Mouse (Mus musculus) erythroblast, embryonic 14.5 days (primary cell): ENCODE measurements at regions not wholly inside any gene's neighbourhood (a gene's known extent, or its start where the extent isn't known, plus 50 kb on each side); places are given as distances from the start of the nearest gene placed in this dataset.

Source experiments
- GATA1 ChIP-seq: IDR thresholded peaks from 2 replicates; pipeline ENCODE4 v1.6.1; 2012; ENCODE audit warnings: low read length, inconsistent platforms, mixed read lengths
- TAL1 ChIP-seq: IDR thresholded peaks from 3 replicates; pipeline ENCODE4 v1.6.1; 2012; ENCODE audit warnings: low read length, inconsistent platforms, mixed read lengths

GRCm38 (mm10) chr4:106170731-106171130, 145.3 kb upstream of the Usp24 start:
- TF ChIP-seq TAL1 (no peak), GATA1 (no peak)
